Mouse (Mus musculus) spleen, adult 2 months (tissue): ENCODE results near the gene Zcchc8. TPM values are rescaled to one million over a fixed set of nuclear protein-coding genes. Genes with fewer than 3 reads are reported as not detected.

Experiments
- DNase-seq, 2 experiments: peaks; one replicate each; pipeline versions ENCODE4 v3.0.0 to v3.0.0-alpha.2; 2012 to 2021; ENCODE audit warnings: low spot score in 2 of 2, low read depth in 1 of 2
- H3K27ac ChIP-seq: fragments of 200-500 bp; 2 replicates; pipeline ENCODE4 v1.5.1; 2012; ENCODE audit warnings: low read length, inconsistent platforms; ENCODE audit not compliant: insufficient read depth
- H3K27me3 ChIP-seq: fragments of 200-500 bp; 2 replicates; pipeline ENCODE4 v1.6.1; 2012; ENCODE audit warnings: mild to moderate bottlenecking, moderate library complexity, low read length, inconsistent platforms; ENCODE audit not compliant: control insufficient read depth, insufficient read depth
- H3K36me3 ChIP-seq: fragments of 200-500 bp; 2 replicates; pipeline ENCODE4 v1.6.1; 2012; ENCODE audit warnings: mild to moderate bottlenecking, low read length, inconsistent platforms; ENCODE audit not compliant: control insufficient read depth, insufficient read depth
- H3K4me1 ChIP-seq: fragments of 200-500 bp; 2 replicates; pipeline ENCODE4 v1.6.1; 2011; ENCODE audit warnings: inconsistent platforms; ENCODE audit not compliant: control insufficient read depth, insufficient read depth, insufficient read length
- H3K4me3 ChIP-seq: fragments of 200-500 bp; 2 replicates; pipeline ENCODE4 v1.5.1; 2011; ENCODE audit warnings: mild to moderate bottlenecking, inconsistent platforms; ENCODE audit not compliant: insufficient read depth, insufficient read length; ENCODE audit errors: extremely low read depth
- CTCF ChIP-seq: fragments of 200-500 bp; IDR thresholded peaks from 2 replicates; pipeline ENCODE4 v1.5.1; 2011; ENCODE audit warnings: mild to moderate bottlenecking, inconsistent platforms; ENCODE audit not compliant: insufficient read depth, insufficient read length, insufficient replicate concordance; ENCODE audit errors: extremely low read depth
- POLR2A ChIP-seq: fragments of 200-500 bp; IDR thresholded peaks from 2 replicates; pipeline ENCODE4 v1.6.1; 2011; ENCODE audit warnings: low read depth, low read length, inconsistent platforms
- WGBS: fragments of 180-500 bp; shearing (Covaris S2); methylation state at CpG from one replicate; pipeline ENCODE4 v1.1.7; 2018; 5-methylcytosine and 5-hydroxymethylcytosine counted together
- polyA plus RNA-seq: library from polyadenylated mRNA; depleted of rRNA; stranded (reverse); fragments of >200 nt; gene quantifications from 2 replicates; pipeline ENCODE4 v1.2.3, GENCODE M21; 2012; rRNA removed

Gene Zcchc8
- polyA plus RNA-seq, 1 experiment = 18.8 TPM

DNA sequence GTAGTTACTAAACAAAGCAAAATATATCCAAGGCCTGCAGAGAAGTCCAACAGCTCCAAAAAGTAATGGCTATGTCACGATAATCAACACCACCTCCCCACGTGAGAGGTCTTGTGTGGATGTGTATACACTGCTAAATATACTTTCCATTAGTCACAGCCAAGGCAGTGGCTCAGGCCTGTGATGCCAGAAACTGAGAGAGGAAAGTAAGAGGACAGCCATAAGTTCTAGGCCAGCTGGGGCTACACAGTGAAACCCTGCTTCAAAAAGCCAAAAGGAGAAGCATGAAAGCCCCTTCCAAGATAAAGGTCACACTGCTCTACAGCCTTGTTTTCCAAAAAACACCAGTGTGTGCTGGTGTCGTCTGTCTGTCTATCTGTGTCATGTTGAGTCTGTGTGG, 59.3 kb downstream of the Zcchc8 start:
- no peak overlapping the region for H3K4me3 ChIP-seq
- WGBS = 64% methylated on average over 3 of the region's 3 CpGs
- no peaks in the 10 kb centered on the region for H3K36me3 ChIP-seq
- H3K4me1 ChIP-seq = no peaks in the 10 kb centered on the region; the same call in 1 of the 2 replicates
- H3K27me3 ChIP-seq = no peaks in the 10 kb centered on the region
- no peak overlapping the region for H3K27ac ChIP-seq
- DNase-seq = no peak
- TF ChIP-seq CTCF (no peak), POLR2A (no peak)

DNA sequence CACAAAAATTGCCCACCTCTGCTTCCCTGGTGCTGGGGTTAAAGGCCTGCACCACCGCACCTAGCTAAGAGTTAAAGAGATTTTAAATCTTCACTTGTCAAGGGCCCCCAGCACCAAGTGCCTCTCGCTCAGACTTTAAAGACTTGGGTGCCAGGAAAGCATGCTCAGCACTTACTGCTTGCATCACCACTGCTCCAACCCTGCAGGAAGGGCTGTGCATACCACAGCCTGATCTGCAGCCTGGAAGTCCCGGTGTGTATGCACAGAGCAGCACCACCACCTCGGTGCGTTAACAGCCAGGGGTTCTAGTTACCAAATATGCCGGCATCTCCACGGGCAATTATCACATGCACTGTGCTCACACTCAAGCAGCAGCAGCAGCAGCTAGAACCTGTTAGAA, 63.2 kb downstream of the Zcchc8 start:
- WGBS = 29% methylated on average over 7 of the region's 7 CpGs
- DNase-seq = no peak
- H3K36me3 ChIP-seq = peaks cover 6% of the 10 kb centered on the region
- H3K4me3 ChIP-seq = no peak overlapping the region
- no peaks in the 10 kb centered on the region for H3K27me3 ChIP-seq
- no peak overlapping the region for H3K27ac ChIP-seq
- TF ChIP-seq POLR2A (no peak), CTCF (no peak)
- no peaks in the 10 kb centered on the region; the same call in 1 of the 2 replicates for H3K4me1 ChIP-seq

DNA sequence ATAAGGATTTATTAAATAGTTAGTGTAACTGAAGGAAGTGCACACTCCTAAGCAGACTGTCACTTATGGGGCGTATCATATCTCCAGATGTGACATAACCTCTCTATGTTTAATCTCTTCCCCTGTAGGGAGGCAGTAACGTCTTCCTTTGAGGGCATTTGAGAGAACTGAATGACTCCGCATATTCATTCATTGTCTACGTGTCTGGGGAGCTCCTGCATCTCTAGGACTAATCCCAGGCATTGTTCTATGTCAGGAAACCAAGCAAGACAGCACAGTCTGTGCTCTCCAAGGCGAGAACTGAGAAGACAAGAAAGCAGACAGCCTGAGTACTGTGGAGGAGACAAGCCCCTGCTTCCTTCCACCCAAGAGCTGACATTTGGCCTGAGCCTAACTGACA, 66.0 kb downstream of the Zcchc8 start:
- WGBS = 85% methylated on average over 5 of the region's 5 CpGs
- no peak overlapping the region for H3K27ac ChIP-seq
- no peak for DNase-seq
- H3K4me3 ChIP-seq = no peak overlapping the region
- no peaks in the 10 kb centered on the region for H3K27me3 ChIP-seq
- TF ChIP-seq CTCF (no peak), POLR2A (no peak)
- no peaks in the 10 kb centered on the region for H3K4me1 ChIP-seq
- peaks cover 6% of the 10 kb centered on the region for H3K36me3 ChIP-seq

DNA sequence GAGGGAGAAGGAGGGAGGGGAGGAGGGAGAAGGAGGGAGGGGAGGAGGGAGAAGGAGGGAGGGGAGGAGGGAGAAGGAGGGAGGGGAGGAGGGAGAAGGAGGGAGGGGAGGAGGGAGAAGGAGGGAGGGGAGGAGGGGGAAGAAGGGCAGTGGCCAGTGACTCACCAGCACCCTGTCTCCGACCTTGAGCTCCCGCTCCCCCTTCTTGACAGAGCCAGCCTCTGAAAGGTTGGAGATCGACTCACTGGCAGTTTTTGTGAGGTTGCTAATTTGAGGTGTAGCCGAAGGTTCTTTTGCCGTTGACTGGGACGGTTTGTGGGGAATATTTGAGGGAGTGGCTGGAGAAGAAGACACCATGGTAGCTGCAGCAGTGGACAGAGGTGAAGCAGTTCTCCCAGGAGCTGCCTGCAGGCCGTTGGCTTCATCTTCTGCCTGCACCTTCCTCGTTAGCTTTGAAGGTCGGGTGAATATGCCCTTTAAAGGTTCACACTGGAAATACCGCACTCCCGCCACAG, 67.6 kb downstream of the Zcchc8 start:
- peaks cover 6% of the 10 kb centered on the region for H3K36me3 ChIP-seq
- no peaks in the 10 kb centered on the region for H3K4me1 ChIP-seq
- H3K27ac ChIP-seq = no peak overlapping the region
- H3K27me3 ChIP-seq = no peaks in the 10 kb centered on the region
- WGBS = 88% methylated on average over 11 of the region's 11 CpGs
- TF ChIP-seq POLR2A (no peak), CTCF (no peak)
- DNase-seq = no peak
- no peak overlapping the region for H3K4me3 ChIP-seq

DNA sequence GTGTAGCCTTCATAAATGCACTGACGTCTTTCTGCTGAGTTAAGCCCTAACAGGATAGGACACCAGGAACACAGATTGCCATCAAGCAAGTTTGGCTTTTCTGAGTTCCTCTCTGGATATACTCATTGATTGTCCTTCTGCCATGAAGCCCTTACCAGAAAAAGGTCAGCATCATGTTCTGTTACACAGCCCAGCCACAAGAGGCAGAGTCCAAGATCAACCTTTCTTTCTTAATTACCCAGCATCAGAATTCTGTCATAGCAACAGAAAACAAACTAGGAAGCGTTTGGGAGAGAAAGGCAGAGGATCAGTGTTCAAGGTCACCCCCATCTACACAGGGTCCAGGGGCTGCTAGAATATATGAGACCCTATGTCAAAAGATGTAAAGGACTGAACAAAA, 70.1 kb downstream of the Zcchc8 start:
- Histone ChIP-seq H3K27ac (no peak overlapping the region), H3K4me1 (no peaks in the 10 kb centered on the region), H3K27me3 (no peaks in the 10 kb centered on the region), H3K36me3 (peaks cover 17% of the 10 kb centered on the region), H3K4me3 (no peak overlapping the region)
- no peak for DNase-seq
- 73% methylated on average over 2 of the region's 2 CpGs for WGBS
- TF ChIP-seq CTCF = no peak

Other genes with a start within 250 kb of the Zcchc8 start
- gene Lrrc43, start 231.8 kb downstream of the Zcchc8 start, polyA plus RNA-seq = not detected in 2 replicates
- not detected in 2 replicates for gene Il31, start 231.6 kb downstream of the Zcchc8 start, polyA plus RNA-seq
- gene B3gnt4, start 210.6 kb downstream of the Zcchc8 start, polyA plus RNA-seq = 0.05 TPM in 1 of 2 replicates, not detected in the other
- 37.6 and 39.1 TPM in 2 replicates for gene Diablo, start 196.9 kb downstream of the Zcchc8 start, polyA plus RNA-seq
- gene Gm49027, start 195.6 kb downstream of the Zcchc8 start, polyA plus RNA-seq = 2.4 and 2.9 TPM in 2 replicates
- 11.0 and 12.2 TPM in 2 replicates for gene Vps33a, start 148.1 kb downstream of the Zcchc8 start, polyA plus RNA-seq
- 10.8 and 11.4 TPM in 2 replicates for gene Clip1, start 36.5 kb downstream of the Zcchc8 start, polyA plus RNA-seq
- gene Rsrc2, start 28.3 kb upstream of the Zcchc8 start, polyA plus RNA-seq = 9.0 and 11.3 TPM in 2 replicates
- 1.5 and 2.1 TPM in 2 replicates for gene Kntc1, start 28.6 kb upstream of the Zcchc8 start, polyA plus RNA-seq
- gene Hcar2, start 144.4 kb upstream of the Zcchc8 start, polyA plus RNA-seq = 7.2 and 9.7 TPM in 2 replicates
- 0.95 and 1.3 TPM in 2 replicates for gene Hcar1, start 158.9 kb upstream of the Zcchc8 start, polyA plus RNA-seq
- 9.6 and 14.1 TPM in 2 replicates for gene Denr, start 186.1 kb upstream of the Zcchc8 start, polyA plus RNA-seq
- gene Gm43518, start 206.3 kb upstream of the Zcchc8 start, polyA plus RNA-seq = 0.41 and 0.50 TPM in 2 replicates
- gene Ccdc62, start 209.6 kb upstream of the Zcchc8 start, polyA plus RNA-seq = 1.1 and 1.3 TPM in 2 replicates